Mouse (Mus musculus) embryo, embryonic 11.5 days (tissue): Measurements from ENCODE around the gene Luzp1.
A peak's percentile ranks its signal among the peaks of the same experiment; 100 is the strongest.

Source experiments
- DNase-seq: peaks from one replicate; pipeline ENCODE4 v3.0.0-alpha.2; 2012; ENCODE audit warnings: low read depth, low spot score

Gene Luzp1

GRCm38 (mm10) chr4:136469371-136469903, at the start of gene Luzp1:
TSS of gene Luzp1 (plus strand) at chr4:136469761.
- DNase-seq, result peak; percentile 86

GRCm38 (mm10) chr4:136423224-136423623, 46.3 kb upstream of the Luzp1 start, which contains the start of gene Htr1d:
TSS of gene Htr1d (plus strand) at chr4:136423524.
- no peak for DNase-seq

- no peak for DNase-seq
These were observed 45.2 kb upstream of the Luzp1 start for GRCm38 (mm10) chr4:136424120-136424999.

- no peak for DNase-seq
These were observed 44.6 kb upstream of the Luzp1 start for GRCm38 (mm10) chr4:136425000-136425288.

- DNase-seq, result no peak
These were observed 38.8 kb upstream of the Luzp1 start for GRCm38 (mm10) chr4:136430609-136431375.

GRCm38 (mm10) chr4:136431376-136431693, 38.2 kb upstream of the Luzp1 start:
- peak; percentile 70 for DNase-seq

- no peak for DNase-seq
These were observed 35.5 kb upstream of the Luzp1 start for GRCm38 (mm10) chr4:136434029-136434428.

- no peak for DNase-seq
These were observed 30.5 kb upstream of the Luzp1 start for GRCm38 (mm10) chr4:136439106-136439505.

- DNase-seq, result no peak
These were observed 28.1 kb upstream of the Luzp1 start for GRCm38 (mm10) chr4:136441354-136442043.

- DNase-seq, result no peak
These were observed 25.0 kb upstream of the Luzp1 start for GRCm38 (mm10) chr4:136444561-136444960.

GRCm38 (mm10) chr4:136449795-136450194, 19.8 kb upstream of the Luzp1 start:
- DNase-seq, result no peak

- no peak for DNase-seq
These were observed 19.3 kb upstream of the Luzp1 start for GRCm38 (mm10) chr4:136450271-136450670.

- DNase-seq, result no peak
These were observed 18.0 kb upstream of the Luzp1 start for GRCm38 (mm10) chr4:136451564-136451963.

GRCm38 (mm10) chr4:136452286-136452685, 17.3 kb upstream of the Luzp1 start:
- DNase-seq, result no peak

GRCm38 (mm10) chr4:136452792-136453191, 16.8 kb upstream of the Luzp1 start:
- no peak for DNase-seq

- peak; percentile 78 for DNase-seq
These were observed 14.7 kb upstream of the Luzp1 start for GRCm38 (mm10) chr4:136454850-136455260.

- no peak for DNase-seq
These were observed 12.9 kb upstream of the Luzp1 start for GRCm38 (mm10) chr4:136456516-136457218.

- DNase-seq, result no peak
These were observed 11.3 kb upstream of the Luzp1 start for GRCm38 (mm10) chr4:136458276-136458675.

- DNase-seq, result no peak
These were observed 10.4 kb upstream of the Luzp1 start for GRCm38 (mm10) chr4:136459210-136459609.

GRCm38 (mm10) chr4:136461206-136461605, 8.4 kb upstream of the Luzp1 start:
- no peak for DNase-seq

GRCm38 (mm10) chr4:136461761-136462085, 7.8 kb upstream of the Luzp1 start:
- DNase-seq, result no peak
